Mouse (Mus musculus) T-helper 2 cell (primary cell): ENCODE measurements around the gene Mup9.

Experiments
- in situ Hi-C: fragments of 300-600 bp; cut with MboI, MseI; formaldehyde crosslinking; loops from one replicate; pipeline ENCODE4 v1.15.1; 2025; ENCODE audit warnings: high pct_unique_total_duplicates

Gene Mup9

DNA sequence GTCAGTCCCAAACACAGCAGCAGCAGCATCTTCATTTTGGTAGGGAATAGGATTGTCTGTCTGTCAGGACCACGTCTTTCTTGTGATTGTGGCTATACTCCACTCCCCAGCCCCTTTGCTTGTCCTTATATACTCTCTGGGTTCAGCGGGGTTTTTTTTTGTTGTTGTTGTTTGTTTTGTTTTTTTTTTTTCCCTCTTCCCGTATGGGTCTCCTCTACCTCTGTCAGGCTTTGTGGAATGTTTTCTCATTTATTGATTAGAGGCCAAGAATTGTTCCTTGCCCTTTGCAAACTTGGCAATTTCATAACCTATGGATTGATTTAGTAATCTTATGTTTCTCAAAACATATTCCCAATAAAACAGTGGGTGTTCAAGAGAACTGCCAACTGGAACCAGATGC lies at the start of gene Mup9:
Gene Mup9, minus strand, starts transcription at position 101 of the 400 bp plus-strand sequence.
- in situ Hi-C loops: loop anchor here (10.0 kb wide), 1 partner anchor 1363 kb away; the partner anchor contains the start of gene Mup19
